8 mouse cellular contexts compared by ENCODE assay signal in genomic region chr2:152817596-152818291, GRCm38 (mm10). TPM values are rescaled to one million over a fixed set of nuclear protein-coding genes. Genes with fewer than 3 reads are reported as not detected.
DNase-seq lines count a peak whose midpoint lies in the region; ATAC-seq and TF ChIP-seq lines count a peak whose summit lies in the region.

No protein-coding gene starts in this region.

- peak; percentile 67 for ATAC-seq in heart, embryonic 12.5 days (ENCODE audit: insufficient number of reproducible peaks, low FRiP score)
- ATAC-seq in midbrain, postnatal 0 days (ENCODE audit: low FRiP score) = no peak

- DNase-seq in adrenal gland, postnatal 14 days = peak; percentile 52
- DNase-seq in adrenal gland, adult 8-10 months = no peak
- DNase-seq in urinary bladder, postnatal 14 days (ENCODE audit: low spot score) = peak; percentile 20
- DNase-seq in urinary bladder, adult 2 months (ENCODE audit: low spot score) = no peak
- DNase-seq in kidney, postnatal 10 days = peak; percentile 73
- peak; percentile 70 for DNase-seq in midbrain, postnatal 0 days (ENCODE audit: low spot score)
- no peak for DNase-seq in urinary bladder, postnatal 10 days (ENCODE audit: low spot score)

- H3K4me2 ChIP-seq in heart, embryonic 12.5 days = peak overlapping the region; percentile 40
- H3K4me2 ChIP-seq in midbrain, postnatal 0 days (ENCODE audit: low read depth, low read length, poor library complexity, severe bottlenecking) = no peak overlapping the region

- H3K27ac ChIP-seq in heart, embryonic 12.5 days (ENCODE audit: poor library complexity, severe bottlenecking) = peak overlapping the region; percentile 90
- 0 out of 2 replicates have a peak overlapping the region, but pooled peaks have one; percentile 6 for H3K27ac ChIP-seq in midbrain, postnatal 0 days (ENCODE audit: low read depth, low read length)

- no peak overlapping the region for H3K4me3 ChIP-seq in heart, embryonic 12.5 days
- no peak overlapping the region for H3K4me3 ChIP-seq in midbrain, postnatal 0 days (ENCODE audit: low read depth, low read length)

- H3K36me3 ChIP-seq in heart, embryonic 12.5 days = peaks cover 9% of the 10 kb centered on the region
- no peaks in the 10 kb centered on the region for H3K36me3 ChIP-seq in midbrain, postnatal 0 days (ENCODE audit: insufficient read depth, low read length)

- H3K9me3 ChIP-seq in heart, embryonic 12.5 days (replicated peaks) = no peaks in the 10 kb centered on the region
- no peaks in the 10 kb centered on the region for H3K9me3 ChIP-seq in midbrain, postnatal 0 days (ENCODE audit: low read length)

- peaks cover 84% of the 10 kb centered on the region for H3K4me1 ChIP-seq in heart, embryonic 12.5 days (replicated peaks)
- H3K4me1 ChIP-seq in midbrain, postnatal 0 days (ENCODE audit: insufficient read depth, low read length) = peaks cover 8% of the 10 kb centered on the region; the same call in 1 of the 2 replicates

- H3K27me3 ChIP-seq in heart, embryonic 12.5 days (replicated peaks) = no peaks in the 10 kb centered on the region
- H3K27me3 ChIP-seq in midbrain, postnatal 0 days (ENCODE audit: insufficient read depth, low read length) = no peaks in the 10 kb centered on the region

- WGBS in heart, embryonic 12.5 days = 10% methylated on average over 6 of the region's 6 CpGs
- 55% methylated on average over 6 of the region's 6 CpGs for WGBS in midbrain, postnatal 0 days

- no peak for TF ChIP-seq CTCF in midbrain, postnatal 0 days (IDR thresholded peaks at IDR 0.05)

- H3K9ac ChIP-seq in heart, embryonic 12.5 days = 0 out of 2 replicates have a peak overlapping the region, but pooled peaks have one; percentile 38
- H3K9ac ChIP-seq in midbrain, postnatal 0 days (replicated peaks; ENCODE audit: low read length, poor library complexity, severe bottlenecking) = no peak overlapping the region

RNA-seq across cellular contexts. Expression of gene Bcl2l1, which starts 13.8 kb away (rescaled TPM):
- total RNA-seq in adrenal gland, postnatal 14 days (2021) = 64.3 and 72.4 TPM in 2 replicates
- total RNA-seq in adrenal gland, adult 8-10 months (2022) = 10 to 100 TPM; 58.5 to 74.6 (median 72.0) TPM
- 76.7 and 88.6 TPM in 2 replicates for polyA plus RNA-seq in urinary bladder, adult 2 months (2012; rRNA removed)
- 83.0 and 85.9 TPM in 2 replicates for polyA plus RNA-seq in heart, embryonic 12.5 days (2016; fragmentation: Nextera tagmentation; extraction: Ambion mirVana)
- total RNA-seq in midbrain, postnatal 0 days (2014; rRNA removed) = 124 and 133 TPM in 2 replicates
- 150 and 158 TPM in 2 replicates for polyA plus RNA-seq in midbrain, postnatal 0 days (2015; fragmentation: Nextera tagmentation; extraction: Ambion mirVana)

RNA-seq across cellular contexts. Expression of gene Tpx2, which starts 30.0 kb away (rescaled TPM):
- 16.6 and 20.3 TPM in 2 replicates for total RNA-seq in adrenal gland, postnatal 14 days (2021)
- total RNA-seq in adrenal gland, adult 8-10 months (2022) = 1 to 10 TPM; 1.9 to 2.1 (median 1.9) TPM
- polyA plus RNA-seq in urinary bladder, adult 2 months (2012; rRNA removed) = 3.0 and 3.2 TPM in 2 replicates
- polyA plus RNA-seq in heart, embryonic 12.5 days (2016; fragmentation: Nextera tagmentation; extraction: Ambion mirVana) = 65.6 and 74.1 TPM in 2 replicates
- total RNA-seq in midbrain, postnatal 0 days (2014; rRNA removed) = 4.2 and 4.7 TPM in 2 replicates
- 4.6 and 4.8 TPM in 2 replicates for polyA plus RNA-seq in midbrain, postnatal 0 days (2015; fragmentation: Nextera tagmentation; extraction: Ambion mirVana)

Comparison
In these comparisons a context has a peak if more than half of its experiments do, and no peak if none do; other contexts are left out.
1. DNase-seq: peak in adrenal gland, postnatal 14 days (single experiment), urinary bladder, postnatal 14 days (single experiment), kidney, postnatal 10 days (single experiment) and midbrain, postnatal 0 days (single experiment); none in adrenal gland, adult 8-10 months (single experiment), urinary bladder, adult 2 months (single experiment) and urinary bladder, postnatal 10 days (single experiment).